11 mouse cellular contexts compared by ENCODE assay signal in the genomic region with DNA sequence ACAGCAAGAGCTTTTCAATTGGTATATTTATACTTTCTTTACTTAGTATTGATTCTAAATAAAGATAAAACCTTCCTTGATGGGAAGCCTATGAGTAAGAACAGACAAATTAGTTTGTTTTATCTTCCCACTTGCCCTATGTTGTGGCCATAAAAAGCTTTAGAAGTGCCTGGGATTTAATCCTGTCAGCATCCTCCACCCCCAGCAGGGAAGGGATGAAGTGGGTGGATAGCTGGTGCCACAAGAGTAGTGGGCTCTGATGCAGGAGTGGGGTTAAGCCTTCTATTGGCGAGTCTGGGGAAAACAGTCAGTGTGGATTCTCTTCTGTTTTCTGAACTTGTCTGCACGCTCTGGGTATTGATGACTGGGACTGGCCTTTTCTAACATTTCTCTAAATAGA.
"Had no signal": no experiment of that assay in that cellular context is flagged by ENCODE, and none has a peak within 500 bp of the region (broad histone marks: within the 10 kb centered on the region; RNA-seq: fewer than 3 reads in every experiment).

No protein-coding gene starts in this region.

- H3K27me3 ChIP-seq: limb, embryonic 13.5 days; neural tube, embryonic 12.5 days had no signal

- ATAC-seq: intestine, embryonic 16.5 days had no signal

- H3K4me3 ChIP-seq: limb, embryonic 13.5 days; neural tube, embryonic 12.5 days had no signal

- H3K36me3 ChIP-seq: limb, embryonic 13.5 days; neural tube, embryonic 12.5 days had no signal

- H3K4me2 ChIP-seq: limb, embryonic 13.5 days; neural tube, embryonic 12.5 days had no signal

- DNase-seq: kidney, adult 8-10 months; kidney, postnatal 36 days; layer of hippocampus, adult 9-11 months; left cerebral cortex, postnatal 4 days; lung, adult 18-20 months; midbrain, embryonic 14.5 days; retina, postnatal 1 day; thymus, postnatal 4 days had no signal
